ENCODE assay signal across 8 mouse cellular contexts in genomic region chr10:3572723-3573649, GRCm38 (mm10). TPM values are rescaled to one million over a fixed set of nuclear protein-coding genes. Genes with fewer than 3 reads are reported as not detected.
DNase-seq lines count a peak whose midpoint lies in the region; ATAC-seq lines count a peak whose summit lies in the region.
"Had no signal": no experiment of that assay in that cellular context is flagged by ENCODE, and none has a peak within 500 bp of the region (broad histone marks: within the 10 kb centered on the region; RNA-seq: fewer than 3 reads in every experiment).

No protein-coding gene starts in this region.

- DNase-seq in MN1 (ENCODE audit: low spot score): peak; percentile 71
- DNase-seq in adrenal gland, postnatal 10 days: peak; percentile 60
- peak; percentile 54 for DNase-seq in forelimb bud, embryonic 11.5 days (ENCODE audit: low read depth, low spot score)
- peak; percentile 56 for DNase-seq in intestine, embryonic 14.5 days (ENCODE audit: low spot score)
- DNase-seq in left cerebral cortex, adult 8-10 months (ENCODE audit: low spot score in 2 of 2): peak; percentile 3 to 10
- DNase-seq in spleen, postnatal 14 days (ENCODE audit: low spot score in 2 of 2): no peak

- H3K9me3 ChIP-seq in intestine, embryonic 14.5 days (ENCODE audit: control insufficient read depth, low read length): no peaks in the 10 kb centered on the region
- no peaks in the 10 kb centered on the region for H3K9me3 ChIP-seq in midbrain, embryonic 15.5 days

- no peak overlapping the region for H3K27ac ChIP-seq in intestine, embryonic 14.5 days (ENCODE audit: low read depth)
- no peak overlapping the region for H3K27ac ChIP-seq in midbrain, embryonic 15.5 days

- no peaks in the 10 kb centered on the region for H3K4me1 ChIP-seq in intestine, embryonic 14.5 days (replicated peaks; ENCODE audit: control insufficient read depth, insufficient read depth, low read length)
- H3K4me1 ChIP-seq in midbrain, embryonic 15.5 days: no peaks in the 10 kb centered on the region

- ATAC-seq in intestine, embryonic 14.5 days (replicated peaks; ENCODE audit: low FRiP score, low TSS enrichment, low read depth): peak; percentile 75
- ATAC-seq in midbrain, embryonic 15.5 days (replicated peaks): peak; percentile 52

- no peak overlapping the region for H3K4me3 ChIP-seq in intestine, embryonic 14.5 days (ENCODE audit: low read depth, low read length)
- no peak overlapping the region for H3K4me3 ChIP-seq in midbrain, embryonic 15.5 days

- H3K27me3 ChIP-seq in intestine, embryonic 14.5 days (replicated peaks; ENCODE audit: control insufficient read depth, insufficient read depth, low read length): no peaks in the 10 kb centered on the region
- H3K27me3 ChIP-seq in midbrain, embryonic 15.5 days (replicated peaks): no peaks in the 10 kb centered on the region

- H3K4me2 ChIP-seq in intestine, embryonic 14.5 days (ENCODE audit: low read length): no peak overlapping the region
- H3K4me2 ChIP-seq in midbrain, embryonic 15.5 days: no peak overlapping the region

- WGBS in intestine, embryonic 14.5 days: 59% methylated on average over 10 of the region's 10 CpGs
- WGBS in midbrain, embryonic 15.5 days: 65% methylated on average over 10 of the region's 10 CpGs

- no peaks in the 10 kb centered on the region for H3K36me3 ChIP-seq in intestine, embryonic 14.5 days (ENCODE audit: control insufficient read depth, insufficient read depth, low read length)
- no peaks in the 10 kb centered on the region for H3K36me3 ChIP-seq in midbrain, embryonic 15.5 days (replicated peaks)

- no peak overlapping the region for H3K9ac ChIP-seq in intestine, embryonic 14.5 days (ENCODE audit: low read length)
- H3K9ac ChIP-seq in midbrain, embryonic 15.5 days: no peak overlapping the region

RNA-seq across cellular contexts. Expression of gene Iyd, which starts 32.9 kb away (rescaled TPM):
- 10 to 100 TPM in 1 of 2 experiments, 1 to 10 TPM in 1; 8.2 to 20.4 TPM for total RNA-seq in adrenal gland, postnatal 10 days (2021)
- 1.1 and 2.2 TPM in 2 replicates for polyA plus RNA-seq in intestine, embryonic 14.5 days (2014; fragmentation: Nextera tagmentation; extraction: Ambion mirVana)
- total RNA-seq in left cerebral cortex, adult 8-10 months (2022): under 1 TPM in 1 of 4 experiments, not detected in 3; 0.48 TPM
- polyA plus RNA-seq in midbrain, embryonic 15.5 days (2015; fragmentation: Nextera tagmentation; extraction: Ambion mirVana): 0.28 and 0.45 TPM in 2 replicates
- total RNA-seq: gastrocnemius, adult 8-10 months had no signal

Comparison
In these comparisons a context has a peak if more than half of its experiments do, and no peak if none do; other contexts are left out.
1. DNase-seq: peak in MN1 (single experiment), adrenal gland, postnatal 10 days (single experiment), forelimb bud, embryonic 11.5 days (single experiment), intestine, embryonic 14.5 days (single experiment) and left cerebral cortex, adult 8-10 months (2 of 2); none in spleen, postnatal 14 days (0 of 2).
2. RNA of gene Iyd, which starts 32.9 kb away (total RNA-seq): 8.2 to 20.4 TPM in adrenal gland, postnatal 10 days; 0.48 TPM in left cerebral cortex, adult 8-10 months; every median in the first group is over 4 times any median in the second.